13 mouse cellular contexts compared by ENCODE assay signal in genomic region chr3:79578164-79578563, GRCm38 (mm10).
"Had no signal": no experiment of that assay in that cellular context is flagged by ENCODE, and none has a peak within 500 bp of the region (broad histone marks: within the 10 kb centered on the region; RNA-seq: fewer than 3 reads in every experiment).

No protein-coding gene starts in this region.

- H3K9me3 ChIP-seq: hindbrain, embryonic 15.5 days; limb, embryonic 10.5 days; midbrain, embryonic 13.5 days had no signal

- H3K4me2 ChIP-seq: hindbrain, embryonic 15.5 days; midbrain, embryonic 13.5 days had no signal

- DNase-seq: lung, adult 2 months; lung, postnatal 36 days; right cerebral cortex, adult 18-20 months; right cerebral cortex, postnatal 25 days; thymus, adult 18-20 months; thymus, postnatal 14 days had no signal

- ATAC-seq: intestine, embryonic 16.5 days; lung, postnatal 0 days; midbrain, embryonic 13.5 days had no signal

- H3K27ac ChIP-seq: hindbrain, embryonic 15.5 days; left cerebral cortex, adult 2 months; limb, embryonic 10.5 days; midbrain, embryonic 13.5 days; stomach, postnatal 0 days had no signal

- H3K9ac ChIP-seq: hindbrain, embryonic 15.5 days; midbrain, embryonic 13.5 days had no signal

- H3K4me3 ChIP-seq: hindbrain, embryonic 15.5 days; left cerebral cortex, adult 2 months; limb, embryonic 10.5 days; midbrain, embryonic 13.5 days had no signal

- H3K36me3 ChIP-seq: hindbrain, embryonic 15.5 days; limb, embryonic 10.5 days; midbrain, embryonic 13.5 days had no signal

- H3K27me3 ChIP-seq: hindbrain, embryonic 15.5 days; midbrain, embryonic 13.5 days had no signal
